Comparison of ENCODE assay signal across 8 mouse cellular contexts in the genomic region with DNA sequence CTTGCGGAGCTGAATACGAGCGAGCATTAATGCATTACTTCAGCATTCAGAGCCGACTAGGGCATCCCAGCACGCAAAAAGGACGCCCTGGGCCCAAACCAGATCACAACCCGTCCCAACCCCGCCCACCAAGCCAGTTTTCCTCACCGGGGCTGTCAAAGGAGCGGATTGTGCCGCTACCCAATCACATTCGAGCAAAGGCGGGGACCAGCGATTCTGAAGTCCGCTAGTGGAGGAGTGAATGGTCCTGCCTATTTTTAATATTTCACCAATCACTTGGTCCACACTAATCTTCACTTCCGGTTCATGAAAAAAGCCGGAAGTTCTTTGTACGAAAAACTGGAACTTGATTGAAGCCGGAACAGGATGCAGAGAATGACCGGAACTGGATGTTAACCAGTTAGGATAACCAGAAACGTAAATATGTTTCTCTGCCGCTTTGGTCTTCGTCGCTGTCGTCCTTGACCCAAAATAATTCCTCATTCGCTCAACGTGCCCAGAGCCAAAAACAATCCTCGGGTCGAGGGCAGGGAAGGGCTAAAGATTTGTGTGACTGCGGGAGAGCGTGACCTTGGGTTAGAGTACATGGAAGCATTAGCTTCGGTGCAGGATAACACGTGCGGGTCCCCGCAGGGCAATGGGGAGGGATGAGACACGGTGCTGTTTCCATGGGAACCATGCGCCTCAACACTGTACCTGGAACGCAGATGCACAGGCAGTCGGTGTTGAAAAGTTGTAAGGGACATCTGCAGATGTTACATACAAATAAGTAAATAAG. TPM values are rescaled to one million over a fixed set of nuclear protein-coding genes. Genes with fewer than 3 reads are reported as not detected.
A peak's percentile ranks its signal among the peaks of the same experiment; 100 is the strongest.
DNase-seq lines count a peak whose midpoint lies in the region; ATAC-seq and TF ChIP-seq lines count a peak whose summit lies in the region.

A gene (plus strand): TSS at position 297 of the 778 bp plus-strand sequence.

- TF ChIP-seq POLR2A in lung, adult 2 months (IDR thresholded peaks at IDR 0.05; ENCODE audit: borderline replicate concordance, extremely low read depth, low read depth, low read length): peak; percentile 85; the same call in 1 of the 2 replicates

- peak within 1 kb of the TSS; percentile 93 for H3K4me2 ChIP-seq in forebrain, embryonic 15.5 days (replicated peaks)

- peak within 1 kb of the TSS; percentile 89 for H3K27ac ChIP-seq in ES-E14 (ENCODE audit: insufficient read depth, low read depth, low read length, poor library complexity, severe bottlenecking)
- H3K27ac ChIP-seq in forebrain, embryonic 15.5 days (replicated peaks): peak within 1 kb of the TSS; percentile 93

- peak within 1 kb of the TSS; percentile 85 for H3K9ac ChIP-seq in ES-E14 (ENCODE audit: insufficient read depth, low read depth, low read length, poor library complexity, severe bottlenecking)
- H3K9ac ChIP-seq in forebrain, embryonic 15.5 days (replicated peaks): peak within 1 kb of the TSS; percentile 64

- H3K4me3 ChIP-seq in ES-E14 (ENCODE audit: insufficient read depth in 1 of 2, low read depth in 1 of 2, low read length in 2 of 2, poor library complexity in 1 of 2, severe bottlenecking in 1 of 2): peak within 1 kb of the TSS; percentile 71 to 72
- H3K4me3 ChIP-seq in forebrain, embryonic 15.5 days: peak within 1 kb of the TSS; percentile 54
- H3K4me3 ChIP-seq in lung, adult 2 months (replicated peaks; ENCODE audit: extremely low read depth, low read depth, low read length): peak within 1 kb of the TSS; percentile 70

- intact Hi-C loops in heart, postnatal 25 days (cut with DNase I): loop anchor here (2.0 kb wide), 2 partner anchors 33 to 41 kb away; no protein-coding TSS in a partner anchor

- DNase-seq in ES-E14 (ENCODE audit: low read depth, low spot score): peak; percentile 95
- DNase-seq in cerebellum, adult 11-12 months: peak; percentile 96
- DNase-seq in heart, postnatal 25 days (ENCODE audit: low spot score): peak; percentile 94
- DNase-seq in layer of hippocampus, adult 18-20 months (ENCODE audit: low spot score in 2 of 2): peak; percentile 92 to 96
- DNase-seq in lung, adult 2 months: peak; percentile 84
- peak; percentile 75 to 86 for DNase-seq in thymus, adult 18-20 months

- under 1% methylated on average over 39 of the region's 39 CpGs for WGBS in forebrain, embryonic 15.5 days
- 1% methylated on average over 39 of the region's 39 CpGs for WGBS in lung, adult 2 months

- H3K9me3 ChIP-seq in ES-E14 (ENCODE audit: control insufficient read depth, insufficient read depth, low read depth, low read length): no peaks in the 10 kb centered on the region
- H3K9me3 ChIP-seq in forebrain, embryonic 15.5 days: no peaks in the 10 kb centered on the region

- no peaks in the 10 kb centered on the region for H3K27me3 ChIP-seq in forebrain, embryonic 15.5 days

- H3K36me3 ChIP-seq in ES-E14 (ENCODE audit: control insufficient read depth, insufficient read depth, low read length, poor library complexity, severe bottlenecking): peaks cover 4% of the 10 kb centered on the region; the same call in 1 of the 2 replicates
- no peaks in the 10 kb centered on the region for H3K36me3 ChIP-seq in forebrain, embryonic 15.5 days

- in situ Hi-C loops in ES-E14 (cut with MboI; ENCODE audit: low sequenced_read_pairs in 2 of 2, unreplicated experiment in 2 of 2): no loop called here

- peak; percentile 88 for ATAC-seq in forebrain, embryonic 15.5 days (replicated peaks)
- ATAC-seq in neutrophil, adult 5-6 weeks (ENCODE audit: extremely low read depth, insufficient number of reproducible peaks, low FRiP score, poor library complexity, severe bottlenecking): peak; percentile 87

- peaks cover 0 to 11% of the 10 kb centered on the region in 2 experiments; a peak in 1 of 4 replicates for H3K4me1 ChIP-seq in ES-E14 (ENCODE audit: control insufficient read depth in 2 of 2, insufficient read depth in 2 of 2, low read length in 2 of 2, poor library complexity in 1 of 2)
- H3K4me1 ChIP-seq in forebrain, embryonic 15.5 days: peaks cover 33% of the 10 kb centered on the region
- H3K4me1 ChIP-seq in lung, adult 2 months (ENCODE audit: control insufficient read depth, insufficient read depth, low read length): peaks cover 11% of the 10 kb centered on the region

- no peak for TF ChIP-seq CTCF in lung, adult 2 months (IDR thresholded peaks at IDR 0.05; ENCODE audit: insufficient read depth, low read length)

TF ChIP-seq in ES-E14, 5 proteins besides CTCF, POLR2A, EP300 and RAD21:
- no peak for TF ChIP-seq MAFK (IDR thresholded peaks at IDR 0.05; ENCODE audit: insufficient read depth, low read depth, low read length)
- TF ChIP-seq ZNF384 (IDR thresholded peaks at IDR 0.05; ENCODE audit: low read depth, low read length): peak; percentile 77
- TF ChIP-seq HCFC1 (IDR thresholded peaks at IDR 0.05; ENCODE audit: borderline replicate concordance, insufficient read depth, low read length): peak; percentile 38; the same call in 1 of the 2 replicates
- peak; percentile 78 for TF ChIP-seq CHD2 (IDR thresholded peaks at IDR 0.05; ENCODE audit: low read depth, low read length)
- no peak for TF ChIP-seq ZC3H11A (IDR thresholded peaks at IDR 0.05; ENCODE audit: borderline replicate concordance, low read depth, low read length)

RNA-seq across cellular contexts. Expression of the gene that starts here (rescaled TPM):
- 2.3 and 2.5 TPM in 2 replicates for total RNA-seq in ES-E14 (2012; rRNA removed)
- 3.0 and 3.1 TPM in 2 replicates for polyA plus RNA-seq in forebrain, embryonic 15.5 days (2015; fragmentation: Nextera tagmentation; extraction: Ambion mirVana)
- 1 to 10 TPM; 1.9 to 2.8 TPM for total RNA-seq in heart, postnatal 25 days (2021)
- 1 to 10 TPM; 3.6 to 3.8 TPM for total RNA-seq in layer of hippocampus, adult 18-20 months (2021)
- 0.57 and 1.1 TPM in 2 replicates for polyA plus RNA-seq in lung, adult 2 months (2012; rRNA removed)
- total RNA-seq in neutrophil, adult 5-6 weeks (2017): 5.0 and 5.8 TPM in 2 replicates

Comparison
In these comparisons a context has a peak if more than half of its experiments do, and no peak if none do; other contexts are left out.
1. Peak in every context shown above with its lines: DNase-seq, ATAC-seq, H3K4me3 ChIP-seq and H3K27ac ChIP-seq.